Mouse (Mus musculus) lung, postnatal 10 days (tissue): ENCODE measurements at regions not wholly inside any gene's neighbourhood (a gene's known extent, or its start where the extent isn't known, plus 50 kb on each side); places are given as distances from the start of the nearest gene placed in this dataset.

Experiments
- DNase-seq: peaks from one replicate; pipeline ENCODE4 v3.0.0; 2021

DNA sequence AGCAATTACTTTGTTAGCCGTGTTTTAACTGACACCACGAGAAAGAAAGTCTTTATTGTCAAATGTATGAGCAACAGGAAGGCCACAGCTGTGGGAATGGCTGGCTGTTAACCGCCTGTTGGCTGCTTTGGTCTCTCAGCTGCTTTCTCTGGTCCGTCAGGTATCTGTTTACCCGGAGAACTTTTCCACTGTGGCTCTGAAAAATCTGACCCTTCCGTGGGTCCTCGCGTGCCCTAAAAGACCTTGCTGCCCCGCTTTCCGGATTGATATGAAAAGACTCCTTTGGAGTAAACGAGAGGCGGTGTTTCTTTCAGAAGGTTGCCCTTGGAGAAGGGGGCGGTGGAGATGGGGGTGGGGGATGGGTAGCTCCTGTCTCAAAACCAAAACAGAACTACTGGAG is 75.9 kb downstream of the Sox14 start:
- no peak for DNase-seq

DNA sequence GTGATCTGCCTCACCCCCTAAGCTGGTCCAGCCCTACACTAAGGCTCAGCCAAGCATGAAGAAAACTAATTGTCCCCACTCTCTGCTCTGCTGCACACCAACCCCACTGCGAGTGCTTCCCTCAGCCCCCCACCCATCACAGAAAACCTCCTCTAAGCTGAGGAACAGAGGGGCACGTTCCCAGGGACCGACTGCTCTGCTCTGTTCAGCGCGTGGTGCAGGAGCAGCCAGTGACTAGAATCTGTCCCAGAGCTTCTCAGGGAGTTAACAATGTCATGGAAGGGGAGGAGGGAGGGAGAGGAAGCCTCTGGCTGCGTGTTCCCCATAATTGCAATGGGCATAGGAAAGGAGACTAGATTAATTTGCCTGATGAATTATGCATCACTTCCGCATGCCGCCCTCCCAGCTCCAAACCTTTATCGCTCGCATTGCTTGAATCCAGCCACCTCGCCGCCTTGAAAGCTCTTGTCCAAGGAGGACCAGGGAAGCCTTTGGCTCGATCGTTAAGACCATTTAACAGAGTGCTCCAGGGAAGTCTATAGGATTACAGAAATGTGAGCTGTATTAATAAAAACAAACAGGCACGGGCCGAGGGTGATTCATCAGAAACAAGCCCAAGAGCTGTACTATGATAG is 76.5 kb downstream of the Sox14 start:
- DNase-seq = peak; percentile 2

DNA sequence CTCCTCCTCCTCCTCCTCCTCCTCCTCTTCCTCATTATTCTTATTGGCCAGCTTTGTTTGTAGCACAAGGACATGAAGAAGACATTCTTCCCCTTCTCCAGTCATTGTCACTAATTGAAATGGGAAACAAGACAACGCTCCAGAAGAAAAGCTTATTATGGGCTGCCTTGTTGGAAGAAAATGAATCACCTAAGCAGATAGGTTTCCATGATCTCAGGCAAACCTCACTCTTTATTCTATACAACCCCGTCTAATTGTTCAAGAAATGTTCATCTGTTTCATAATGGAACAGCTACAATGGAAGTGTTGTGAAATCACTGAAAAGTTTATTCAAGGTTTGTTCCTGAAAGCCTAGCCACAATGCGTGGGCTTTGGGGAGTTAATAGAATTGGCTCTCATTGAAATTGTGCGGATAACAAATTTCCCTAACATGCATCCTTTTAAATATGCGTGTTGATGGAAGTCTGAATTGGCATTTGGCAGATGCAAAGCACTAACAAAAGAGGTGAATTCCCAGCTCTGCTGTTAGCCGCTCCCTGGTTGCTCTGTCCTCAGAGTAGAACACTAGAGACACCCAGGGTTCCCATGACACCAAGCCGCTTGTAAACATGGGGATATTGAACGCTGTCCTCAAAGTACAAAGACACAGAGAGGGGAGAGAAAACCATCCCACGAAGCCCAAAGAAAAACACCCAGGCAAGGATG is 78.8 kb downstream of the Sox14 start:
- no peak for DNase-seq

DNA sequence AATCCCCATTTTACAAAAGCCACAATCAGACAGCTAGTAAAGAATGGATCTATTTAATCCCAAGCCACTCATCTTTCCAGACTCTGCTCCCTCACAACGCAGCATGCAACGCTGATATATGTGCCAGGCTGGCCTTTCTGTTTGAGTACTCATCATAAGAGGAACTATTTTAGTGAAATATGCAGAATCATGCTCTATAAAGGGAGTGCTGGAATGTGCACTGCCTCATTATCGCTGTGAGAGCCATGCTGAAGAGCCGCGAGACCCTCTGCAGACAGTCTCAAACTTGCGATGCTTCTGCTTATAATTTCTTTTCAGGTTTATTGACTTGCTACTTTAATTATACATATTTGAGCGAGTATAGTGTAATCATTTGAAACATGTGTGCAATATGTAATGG is 75.6 kb upstream of the Cldn18 start:
- DNase-seq = no peak

DNA sequence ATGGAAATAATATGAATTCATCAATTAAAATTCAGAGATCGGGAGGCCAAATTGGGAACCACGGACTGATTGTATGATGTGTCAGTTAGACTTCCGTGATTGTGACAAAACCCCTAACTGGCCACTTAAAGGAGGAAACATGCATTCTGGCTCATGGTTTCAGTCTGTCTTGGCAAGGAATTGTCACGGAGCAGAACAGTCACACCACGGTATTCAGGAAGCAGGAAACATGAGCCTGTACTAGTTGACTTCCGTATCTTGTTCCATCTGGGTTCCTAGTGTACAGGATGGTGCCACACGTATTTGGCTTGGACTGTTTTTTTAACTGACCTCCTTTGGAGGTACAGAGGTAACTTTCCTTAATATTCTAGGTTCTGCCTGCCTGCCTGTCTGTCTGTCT is 69.8 kb upstream of the Cldn18 start:
- no peak for DNase-seq

DNA sequence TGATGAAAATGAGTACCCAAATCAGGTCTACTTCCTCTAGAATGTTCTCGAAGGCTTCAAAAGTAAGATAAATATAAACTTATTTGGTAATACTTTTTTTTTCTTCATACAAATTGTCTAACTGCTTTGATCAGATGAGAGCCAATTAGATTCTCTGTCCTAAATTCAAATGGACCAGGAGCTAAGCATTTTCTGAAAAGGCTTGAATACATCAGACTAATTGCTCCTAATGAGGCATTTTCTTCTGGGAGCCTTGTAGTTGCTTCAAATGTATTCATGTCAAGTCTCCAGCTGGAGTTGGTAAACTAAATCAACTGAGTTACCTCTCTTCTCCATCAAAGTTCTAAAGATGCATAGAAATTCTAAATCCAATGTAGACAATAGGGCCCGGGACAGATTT is 66.1 kb upstream of the Cldn18 start:
- no peak for DNase-seq

DNA sequence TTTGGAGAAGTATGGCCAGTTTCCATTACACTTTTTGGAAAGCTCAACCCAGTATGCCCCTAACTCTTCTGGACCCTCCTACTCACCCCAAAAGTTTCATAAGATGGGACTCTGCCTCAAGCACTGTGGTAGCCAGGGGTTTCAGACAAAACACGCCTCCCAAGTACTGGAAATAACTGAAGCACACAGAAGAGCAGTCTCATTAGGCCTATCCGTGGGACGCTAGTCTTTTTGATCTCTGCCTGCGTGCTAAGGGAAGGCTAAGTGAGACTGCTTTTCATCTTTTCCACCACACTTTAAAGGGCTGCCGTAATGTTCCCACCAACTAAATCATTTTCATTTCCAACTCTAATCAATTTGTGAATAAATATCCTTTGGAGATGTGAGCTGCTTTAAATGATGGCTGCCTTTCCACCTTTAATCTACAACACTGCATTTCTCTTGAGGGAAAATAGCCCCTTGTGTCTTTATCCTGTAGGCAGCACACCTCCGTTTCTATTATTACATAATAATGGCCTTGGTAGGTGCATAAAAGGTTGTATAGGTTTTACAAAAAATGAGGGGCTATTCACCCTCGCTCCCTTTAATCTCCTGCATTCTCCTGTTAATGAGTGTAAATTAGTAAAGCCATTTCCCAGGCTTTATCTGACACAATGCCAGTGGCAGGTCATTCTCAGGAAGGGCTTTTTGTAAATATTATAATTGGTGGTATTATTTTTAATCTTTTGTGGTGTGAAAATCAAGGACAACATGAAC is 65.5 kb upstream of the Cldn18 start:
- no peak for DNase-seq

DNA sequence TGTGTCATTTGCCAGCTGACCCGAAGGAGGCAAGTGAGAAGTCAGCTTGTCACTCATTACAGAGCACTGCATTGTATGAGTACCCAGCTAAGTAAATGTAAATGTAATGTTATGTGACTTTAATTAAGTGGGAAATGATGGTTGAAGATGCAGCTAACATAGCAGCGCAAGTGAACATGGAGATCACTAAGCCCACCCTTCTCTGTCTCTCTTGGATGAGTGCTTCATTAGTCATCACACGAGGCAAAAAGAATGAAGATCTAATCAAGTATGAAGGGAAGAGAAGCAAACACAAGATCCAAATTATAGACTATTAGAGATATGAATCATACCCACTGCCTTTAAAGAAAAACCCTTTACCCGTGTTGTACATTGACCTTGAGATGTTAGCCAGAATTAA is 61.8 kb upstream of the Cldn18 start:
- no peak for DNase-seq

DNA sequence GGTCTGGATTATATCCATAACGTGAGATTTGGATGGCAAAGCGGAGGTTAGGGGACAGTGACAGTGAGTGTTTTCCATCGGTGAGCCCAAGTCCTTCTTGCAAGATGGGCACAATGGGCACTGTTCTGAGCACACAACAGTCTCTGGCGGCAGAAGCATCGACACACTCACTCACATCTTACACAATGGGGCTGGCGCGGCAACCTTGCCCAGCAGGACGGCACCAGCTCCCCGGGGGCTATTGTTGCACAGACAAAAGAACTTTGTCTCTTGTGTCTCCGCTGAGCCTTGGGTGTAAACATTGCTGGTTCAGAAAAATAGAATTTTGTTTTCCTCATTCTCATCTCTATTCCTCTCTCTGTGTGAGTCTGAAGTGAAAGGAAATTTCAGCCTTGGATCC is 53.6 kb upstream of the Cldn18 start:
- no peak for DNase-seq
